Mouse (Mus musculus) layer of hippocampus, adult 11-12 months (tissue): ENCODE measurements around the gene Ank3.

Experiments used
- DNase-seq: peaks from one replicate; pipeline ENCODE4 v3.0.0; 2022; ENCODE audit warnings: low spot score

The Ank3 gene

DNA sequence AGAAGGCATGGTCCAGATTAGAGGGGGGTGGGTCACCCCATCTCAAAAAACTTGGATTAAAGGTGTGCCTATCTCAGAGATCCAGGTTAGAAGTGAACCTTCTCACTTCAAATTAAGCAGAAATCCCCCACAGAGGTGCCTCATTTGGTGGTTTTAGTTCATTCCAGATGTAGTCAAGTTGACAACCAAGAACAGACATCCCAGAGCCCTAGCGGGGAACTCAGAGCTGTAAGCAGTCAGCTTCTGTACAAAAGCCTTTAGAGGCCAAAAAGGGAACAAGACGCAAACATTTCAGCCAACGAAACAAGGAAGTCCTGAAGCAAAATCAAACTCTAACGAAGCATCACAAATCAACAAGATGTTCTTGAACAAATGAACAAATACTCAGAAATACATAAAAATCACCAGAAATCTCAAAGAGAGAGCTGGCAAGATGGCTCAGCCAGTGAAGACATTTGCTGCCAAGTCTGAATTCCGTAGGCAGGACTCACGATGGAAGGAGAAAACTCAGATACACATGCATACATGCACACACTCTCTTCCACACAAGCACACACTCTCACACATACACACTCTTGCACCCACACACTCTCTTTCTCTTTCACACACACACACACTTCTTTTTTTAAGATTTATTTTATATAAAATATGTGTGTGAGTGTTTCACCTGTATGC, 665.4 kb downstream of the Ank3 start:
- no peak for DNase-seq

DNA sequence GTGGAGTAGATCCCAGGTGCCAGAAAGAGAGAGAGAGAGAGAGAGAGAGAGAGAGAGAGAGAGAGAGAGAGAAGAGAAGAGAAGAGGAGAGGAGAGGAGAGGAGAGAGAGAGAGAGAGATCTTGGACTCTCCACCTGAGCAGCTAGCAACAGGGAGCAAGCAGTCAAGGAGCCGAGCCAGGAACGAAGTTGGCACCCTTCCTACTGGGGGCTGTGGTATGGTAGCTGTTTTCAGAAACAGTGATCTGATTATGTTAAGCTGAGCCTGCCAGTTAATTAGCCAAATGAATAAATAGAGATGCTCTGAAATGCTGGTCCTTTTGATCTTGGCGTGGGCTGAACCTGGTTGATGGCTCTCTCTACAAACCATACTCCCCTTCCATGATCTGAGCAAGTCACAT, 666.6 kb downstream of the Ank3 start:
- no peak for DNase-seq

DNA sequence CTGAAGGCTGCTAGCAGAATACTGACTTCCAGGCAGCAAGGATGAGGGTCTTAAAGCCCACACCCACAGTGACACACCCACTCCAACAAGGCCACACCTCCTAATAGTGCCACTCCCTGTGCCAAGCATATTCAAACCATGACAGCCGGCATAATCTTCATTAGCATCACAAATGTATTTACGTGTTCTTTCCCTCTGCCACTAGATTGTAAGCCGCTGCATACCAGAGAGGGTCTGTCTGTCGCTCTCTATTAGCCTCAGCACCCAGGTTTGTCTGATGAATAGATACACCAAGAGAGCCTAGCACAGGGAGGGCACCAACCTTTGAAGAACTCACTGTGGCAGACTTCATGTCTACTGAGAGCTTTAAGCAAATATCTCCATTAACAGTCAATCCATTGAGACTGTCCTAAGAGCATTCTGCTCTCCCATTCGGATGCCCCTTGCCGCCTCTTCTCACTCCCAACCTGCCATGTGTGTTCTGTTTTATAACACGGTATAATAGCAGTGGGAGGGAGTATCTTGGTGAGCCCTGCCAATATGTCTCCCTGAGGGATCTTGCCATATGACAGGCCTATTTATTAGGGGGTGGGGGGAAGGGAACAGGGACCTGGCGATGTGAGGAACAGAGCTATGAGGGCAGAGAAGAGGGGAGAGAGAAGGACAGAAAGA, 668.1 kb downstream of the Ank3 start:
- DNase-seq: no peak

DNA sequence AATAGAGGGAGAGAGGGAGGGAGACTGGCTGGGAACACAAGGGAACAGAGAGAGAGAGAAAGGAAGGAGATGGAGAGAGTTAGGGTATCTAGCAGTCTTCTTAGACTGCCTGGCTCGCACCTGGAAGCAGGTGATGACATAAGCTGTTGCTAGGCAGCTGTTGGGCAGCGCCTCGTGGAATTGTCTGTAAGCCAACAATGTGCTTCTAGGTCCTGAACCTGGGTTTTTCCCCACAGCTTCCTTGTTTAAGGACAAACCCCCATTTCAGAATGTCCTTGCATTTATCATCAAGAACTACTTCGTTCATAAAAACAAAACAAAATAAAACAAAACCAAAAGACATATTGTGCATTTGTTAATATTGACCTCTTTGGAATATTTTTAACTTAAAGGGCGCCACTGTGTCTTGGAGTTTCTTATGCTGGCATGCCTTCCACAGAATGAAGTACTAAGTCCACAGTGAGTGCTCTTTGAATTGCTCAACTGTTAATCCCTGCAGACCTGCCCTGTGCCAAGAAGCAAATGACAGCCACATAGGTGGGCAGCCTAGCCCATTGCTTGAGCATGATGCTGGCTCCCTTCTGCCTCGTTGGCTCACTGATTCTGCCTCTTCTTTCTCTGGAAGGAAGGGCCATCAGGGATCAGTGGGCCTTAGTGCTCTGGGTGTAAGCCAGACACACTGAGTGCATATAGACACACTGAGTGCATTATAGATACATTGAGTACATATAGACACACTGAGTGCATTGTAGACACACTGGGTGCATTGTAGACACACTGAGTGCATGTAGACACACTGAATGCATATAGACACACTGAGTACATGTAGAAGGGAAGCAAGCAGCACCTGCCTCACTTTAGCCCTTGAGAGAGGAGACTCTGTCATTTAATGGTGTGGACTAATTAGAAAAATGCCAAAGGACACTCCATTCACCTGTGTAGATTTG, 668.9 kb downstream of the Ank3 start:
- DNase-seq: no peak

DNA sequence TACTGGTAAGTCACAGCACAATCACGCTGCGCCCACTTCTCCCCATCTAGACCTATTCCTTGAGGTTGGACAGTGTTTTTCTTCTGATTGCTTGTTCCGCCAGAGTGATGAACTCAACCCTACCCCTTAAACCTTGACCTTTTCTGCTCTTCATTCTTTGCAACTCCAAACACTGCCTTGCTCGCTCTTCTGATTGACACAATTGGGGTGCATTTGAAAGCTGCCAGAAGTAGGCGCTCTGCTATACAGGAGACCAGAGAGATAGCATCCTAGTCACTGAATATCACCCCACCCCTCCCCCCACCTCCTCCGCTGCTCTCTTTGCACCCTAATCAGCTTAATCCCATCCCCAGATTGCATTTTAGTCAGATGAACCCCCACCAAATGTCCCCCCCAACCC, 670.7 kb downstream of the Ank3 start:
- DNase-seq: no peak

DNA sequence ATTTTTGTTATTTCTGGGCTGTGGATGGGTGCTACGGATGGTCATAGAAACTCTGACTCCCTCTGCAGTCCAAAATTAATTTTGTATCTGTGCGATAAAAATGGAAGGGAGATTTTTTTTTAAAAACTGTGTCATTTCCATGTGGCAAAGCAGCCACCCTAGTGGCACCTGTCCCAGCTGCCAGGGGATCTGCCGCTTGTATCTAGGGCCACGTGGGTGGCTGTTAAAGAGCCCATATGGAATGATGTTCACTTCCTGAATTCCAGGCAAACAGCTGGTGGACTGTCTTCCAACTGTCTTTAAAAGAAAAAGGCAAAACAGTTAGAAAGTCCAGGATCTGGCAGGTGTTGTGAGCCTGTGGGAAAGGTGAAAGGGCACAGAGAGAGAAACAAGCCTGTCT, 672.8 kb downstream of the Ank3 start:
- no peak for DNase-seq
